20 mouse cellular contexts compared by ENCODE assay signal in the genomic region with DNA sequence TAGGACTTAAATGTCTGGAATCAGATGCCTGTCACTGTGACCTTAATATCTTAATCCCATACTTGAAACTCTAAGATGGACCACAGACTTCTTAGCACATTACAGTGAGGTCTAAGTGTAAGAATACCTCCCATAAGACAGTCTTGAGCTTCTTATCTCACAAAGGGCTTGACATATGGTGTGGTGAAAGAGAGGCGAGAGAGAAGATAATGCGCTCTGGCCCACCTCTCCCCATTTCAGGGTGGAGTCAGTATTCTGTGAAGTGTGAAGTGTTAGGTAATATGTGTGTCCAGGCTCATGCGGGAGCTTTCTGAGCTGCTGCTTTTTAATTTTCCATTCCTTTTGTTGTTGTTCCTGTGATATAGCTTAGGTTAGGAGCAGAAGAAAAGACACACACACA. TPM values are rescaled to one million over a fixed set of nuclear protein-coding genes. Genes with fewer than 3 reads are reported as not detected.
DNase-seq lines count a peak whose midpoint lies in the region; ATAC-seq and TF ChIP-seq lines count a peak whose summit lies in the region.
"Had no signal": no experiment of that assay in that cellular context is flagged by ENCODE, and none has a peak within 500 bp of the region (broad histone marks: within the 10 kb centered on the region; RNA-seq: fewer than 3 reads in every experiment).

No protein-coding gene starts in this region.

- H3K4me2 ChIP-seq in intestine, embryonic 15.5 days (replicated peaks) = no peak overlapping the region
- H3K4me2 ChIP-seq in intestine, postnatal 0 days (replicated peaks; ENCODE audit: low read depth) = no peak overlapping the region
- H3K4me2 ChIP-seq in liver, postnatal 0 days (ENCODE audit: low read depth, low read length) = peak overlapping the region; percentile 22
- H3K4me2 ChIP-seq: embryonic facial prominence, embryonic 15.5 days; limb, embryonic 13.5 days; midbrain, embryonic 13.5 days had no signal

- H3K36me3 ChIP-seq in intestine, embryonic 15.5 days = no peaks in the 10 kb centered on the region
- H3K36me3 ChIP-seq in intestine, postnatal 0 days (ENCODE audit: control insufficient read depth, insufficient read depth) = no peaks in the 10 kb centered on the region
- peaks cover 24% of the 10 kb centered on the region for H3K36me3 ChIP-seq in erythroblast, embryonic 14.5 days (ENCODE audit: control insufficient read depth)
- peaks cover 3% of the 10 kb centered on the region; the same call in 1 of the 2 replicates for H3K36me3 ChIP-seq in liver, postnatal 0 days (replicated peaks; ENCODE audit: insufficient read depth, low read length)
- H3K36me3 ChIP-seq: embryonic facial prominence, embryonic 15.5 days; midbrain, embryonic 13.5 days had no signal

- 78% methylated on average over 3 of the region's 3 CpGs for WGBS in intestine, embryonic 15.5 days
- WGBS in intestine, postnatal 0 days = 71% methylated on average over 3 of the region's 3 CpGs
- WGBS in liver, postnatal 0 days (ENCODE audit: insufficient replicate concordance) = 61% methylated on average over 3 of the region's 3 CpGs

- no peak overlapping the region for H3K27ac ChIP-seq in intestine, embryonic 15.5 days
- no peak overlapping the region for H3K27ac ChIP-seq in intestine, postnatal 0 days (ENCODE audit: low read depth, low read length)
- peak overlapping the region; percentile 53 for H3K27ac ChIP-seq in liver, postnatal 0 days (ENCODE audit: low read depth)
- no peak overlapping the region for H3K27ac ChIP-seq in gastrocnemius, adult 2 months
- H3K27ac ChIP-seq: embryonic facial prominence, embryonic 15.5 days; midbrain, embryonic 13.5 days had no signal

- intact Hi-C loops in left cerebral cortex, postnatal 4 days (cut with DNase I) = no loop called here
- intact Hi-C loops in gastrocnemius, adult 2 months (cut with DNase I) = no loop called here

- H3K9me3 ChIP-seq in intestine, embryonic 15.5 days = no peaks in the 10 kb centered on the region
- no peaks in the 10 kb centered on the region for H3K9me3 ChIP-seq in intestine, postnatal 0 days (ENCODE audit: control insufficient read depth)
- no peaks in the 10 kb centered on the region for H3K9me3 ChIP-seq in erythroblast, embryonic 14.5 days (ENCODE audit: control insufficient read depth, low read length)
- no peaks in the 10 kb centered on the region for H3K9me3 ChIP-seq in liver, postnatal 0 days (ENCODE audit: low read length)
- H3K9me3 ChIP-seq: embryonic facial prominence, embryonic 15.5 days; limb, embryonic 13.5 days; midbrain, embryonic 13.5 days had no signal

- ATAC-seq in intestine, embryonic 15.5 days = peak; percentile 58; the same call in 1 of the 2 replicates
- no peak for ATAC-seq in intestine, postnatal 0 days
- peak; percentile 96 for ATAC-seq in liver, postnatal 0 days
- ATAC-seq: forebrain, postnatal 0 days; inflammation-experienced regulatory T-cells, adult 6 months; midbrain, embryonic 13.5 days had no signal

- no peak for TF ChIP-seq CTCF in intestine, postnatal 0 days (IDR thresholded peaks at IDR 0.05; ENCODE audit: low read depth)
- no peak for TF ChIP-seq CTCF in liver, postnatal 0 days (IDR thresholded peaks at IDR 0.05; ENCODE audit: low read depth)
- TF ChIP-seq CTCF in gastrocnemius, adult 2 months (IDR thresholded peaks at IDR 0.05) = no peak

- peak; percentile 68 for DNase-seq in MEL-GATA-1-ER (ENCODE audit: extremely low read depth, low read depth)
- peak; percentile 24 for DNase-seq in liver, postnatal 0 days
- DNase-seq in left cerebral cortex, postnatal 4 days = no peak
- no peak for DNase-seq in gastrocnemius, adult 2 months
- DNase-seq in frontal cortex, postnatal 36 days (ENCODE audit: low spot score in 2 of 2) = no peak
- DNase-seq: adrenal gland, postnatal 25 days; forebrain, postnatal 0 days; heart, postnatal 10 days; kidney, postnatal 10 days; lung, postnatal 10 days; thymus, adult 18-20 months had no signal

- no peaks in the 10 kb centered on the region for H3K4me1 ChIP-seq in intestine, embryonic 15.5 days (replicated peaks)
- H3K4me1 ChIP-seq in intestine, postnatal 0 days (replicated peaks; ENCODE audit: control insufficient read depth, insufficient read depth, low read length) = no peaks in the 10 kb centered on the region
- H3K4me1 ChIP-seq in erythroblast, embryonic 14.5 days (ENCODE audit: control insufficient read depth) = peaks cover 54% of the 10 kb centered on the region
- peaks cover 17% of the 10 kb centered on the region for H3K4me1 ChIP-seq in liver, postnatal 0 days (ENCODE audit: insufficient read depth)
- H3K4me1 ChIP-seq: embryonic facial prominence, embryonic 15.5 days; limb, embryonic 13.5 days; midbrain, embryonic 13.5 days had no signal

- no peak overlapping the region for H3K9ac ChIP-seq in intestine, embryonic 15.5 days
- H3K9ac ChIP-seq in intestine, postnatal 0 days (ENCODE audit: low read depth, low read length) = no peak overlapping the region
- H3K9ac ChIP-seq in liver, postnatal 0 days (replicated peaks) = no peak overlapping the region
- H3K9ac ChIP-seq: embryonic facial prominence, embryonic 15.5 days; forebrain, postnatal 0 days; limb, embryonic 13.5 days; midbrain, embryonic 13.5 days had no signal

- no peak overlapping the region for H3K4me3 ChIP-seq in intestine, embryonic 15.5 days (replicated peaks)
- H3K4me3 ChIP-seq in intestine, postnatal 0 days (ENCODE audit: low read depth, low read length) = no peak overlapping the region
- peak overlapping the region; percentile 32 for H3K4me3 ChIP-seq in erythroblast, embryonic 14.5 days (replicated peaks)
- H3K4me3 ChIP-seq in liver, postnatal 0 days (ENCODE audit: low read depth, low read length) = no peak overlapping the region
- H3K4me3 ChIP-seq in gastrocnemius, adult 2 months = no peak overlapping the region
- H3K4me3 ChIP-seq: embryonic facial prominence, embryonic 15.5 days; limb, embryonic 13.5 days; midbrain, embryonic 13.5 days had no signal

- peak; percentile 88 for TF ChIP-seq EP300 in liver, postnatal 0 days (IDR thresholded peaks at IDR 0.05; ENCODE audit: low read depth)

- no peaks in the 10 kb centered on the region for H3K27me3 ChIP-seq in intestine, embryonic 15.5 days (replicated peaks)
- H3K27me3 ChIP-seq in intestine, postnatal 0 days (replicated peaks; ENCODE audit: control insufficient read depth, insufficient read depth, low read length) = no peaks in the 10 kb centered on the region
- H3K27me3 ChIP-seq in erythroblast, embryonic 14.5 days (ENCODE audit: control insufficient read depth) = no peaks in the 10 kb centered on the region
- H3K27me3 ChIP-seq in liver, postnatal 0 days (ENCODE audit: insufficient read depth, low read length) = no peaks in the 10 kb centered on the region
- H3K27me3 ChIP-seq: embryonic facial prominence, embryonic 15.5 days; limb, embryonic 13.5 days; midbrain, embryonic 13.5 days had no signal

RNA-seq across cellular contexts. Expression of a gene that starts 14.8 kb away (rescaled TPM):
- 18.0 and 19.9 TPM in 2 replicates for polyA plus RNA-seq in intestine, embryonic 15.5 days (2015; fragmentation: Nextera tagmentation; extraction: Ambion mirVana)
- 9.7 and 10.8 TPM in 2 replicates for polyA plus RNA-seq in intestine, postnatal 0 days (2015; fragmentation: Nextera tagmentation; extraction: Ambion mirVana)
- 19.0 and 24.8 TPM in 2 replicates for polyA plus RNA-seq in erythroblast, embryonic 14.5 days (2012)
- polyA plus RNA-seq in liver, postnatal 0 days (2015; fragmentation: Nextera tagmentation; extraction: Ambion mirVana) = 10.0 and 10.3 TPM in 2 replicates
- 10 to 100 TPM; 17.4 to 21.8 TPM for total RNA-seq in left cerebral cortex, postnatal 4 days (2021)
- 10 to 100 TPM; 22.2 to 22.3 TPM for total RNA-seq in gastrocnemius, adult 2 months (2021)

RNA-seq across cellular contexts. Expression of a gene that starts 24.5 kb away (rescaled TPM):
- polyA plus RNA-seq in intestine, embryonic 15.5 days (2015; fragmentation: Nextera tagmentation; extraction: Ambion mirVana) = not detected in 2 replicates
- not detected in 2 replicates for polyA plus RNA-seq in intestine, postnatal 0 days (2015; fragmentation: Nextera tagmentation; extraction: Ambion mirVana)
- not detected in 2 replicates for polyA plus RNA-seq in erythroblast, embryonic 14.5 days (2012)
- polyA plus RNA-seq in liver, postnatal 0 days (2015; fragmentation: Nextera tagmentation; extraction: Ambion mirVana) = not detected in 2 replicates
- total RNA-seq in left cerebral cortex, postnatal 4 days (2021) = not detected
- not detected for total RNA-seq in gastrocnemius, adult 2 months (2021)
- total RNA-seq: adrenal gland, postnatal 25 days; forebrain, postnatal 0 days; heart, postnatal 10 days; layer of hippocampus, postnatal 25 days had no signal
- polyA plus RNA-seq: embryonic facial prominence, embryonic 15.5 days; forebrain, postnatal 0 days; inflammation-experienced regulatory T-cells, adult 6 months; limb, embryonic 13.5 days; midbrain, embryonic 13.5 days; spleen, adult 2 months had no signal

Comparison
In these comparisons a context has a peak if more than half of its experiments do, and no peak if none do; other contexts are left out.
1. DNase-seq: peak in MEL-GATA-1-ER (single experiment) and liver, postnatal 0 days (single experiment); none in left cerebral cortex, postnatal 4 days (single experiment), gastrocnemius, adult 2 months (single experiment) and frontal cortex, postnatal 36 days (0 of 2).